Mouse (Mus musculus): ENCODE results near the gene Ifnk. TPM values are rescaled to one million over a fixed set of nuclear protein-coding genes. Genes with fewer than 3 reads are reported as not detected.

The Ifnk gene
- polyA plus RNA-seq, 1 experiment = not detected

GRCm38 (mm10) chr4:35169571-35170125 lies 17.8 kb downstream of the Ifnk start:
- no peak overlapping the region for H3K4me3 ChIP-seq (replicated peaks)
- no peak for TF ChIP-seq TAL1 (IDR thresholded peaks at IDR 0.05; ENCODE audit: low read length)
- TF ChIP-seq GATA1 (IDR thresholded peaks at IDR 0.05; ENCODE audit: low read length) = no peak
- H3K9me3 ChIP-seq (ENCODE audit: control insufficient read depth, low read length) = no peaks in the 10 kb centered on the region
- H3K27me3 ChIP-seq (ENCODE audit: control insufficient read depth) = no peaks in the 10 kb centered on the region
- no peaks in the 10 kb centered on the region for H3K36me3 ChIP-seq (ENCODE audit: control insufficient read depth)
- H3K4me1 ChIP-seq (ENCODE audit: control insufficient read depth) = no peaks in the 10 kb centered on the region

- Histone ChIP-seq H3K9me3 (ENCODE audit: control insufficient read depth, low read length) (no peaks in the 10 kb centered on the region), H3K4me3 (replicated peaks) (no peak overlapping the region), H3K27me3 (ENCODE audit: control insufficient read depth) (no peaks in the 10 kb centered on the region), H3K36me3 (ENCODE audit: control insufficient read depth) (no peaks in the 10 kb centered on the region), H3K4me1 (ENCODE audit: control insufficient read depth) (no peaks in the 10 kb centered on the region; the same call in 1 of the 2 replicates)
- TF ChIP-seq TAL1 (IDR thresholded peaks at IDR 0.05; ENCODE audit: low read length) = no peak
- no peak for TF ChIP-seq GATA1 (IDR thresholded peaks at IDR 0.05; ENCODE audit: low read length)
These were observed 20.6 kb downstream of the Ifnk start for GRCm38 (mm10) chr4:35172471-35172870.

- no peak overlapping the region for H3K4me3 ChIP-seq (replicated peaks)
- TF ChIP-seq TAL1 (IDR thresholded peaks at IDR 0.05; ENCODE audit: low read length) (no peak), GATA1 (IDR thresholded peaks at IDR 0.05; ENCODE audit: low read length) (no peak)
- no peaks in the 10 kb centered on the region; the same call in 1 of the 2 replicates for H3K4me1 ChIP-seq (ENCODE audit: control insufficient read depth)
- H3K9me3 ChIP-seq (ENCODE audit: control insufficient read depth, low read length) = no peaks in the 10 kb centered on the region
- H3K36me3 ChIP-seq (ENCODE audit: control insufficient read depth) = no peaks in the 10 kb centered on the region
- H3K27me3 ChIP-seq (ENCODE audit: control insufficient read depth) = no peaks in the 10 kb centered on the region
These were observed 21.7 kb downstream of the Ifnk start for GRCm38 (mm10) chr4:35173551-35173950.

DNA sequence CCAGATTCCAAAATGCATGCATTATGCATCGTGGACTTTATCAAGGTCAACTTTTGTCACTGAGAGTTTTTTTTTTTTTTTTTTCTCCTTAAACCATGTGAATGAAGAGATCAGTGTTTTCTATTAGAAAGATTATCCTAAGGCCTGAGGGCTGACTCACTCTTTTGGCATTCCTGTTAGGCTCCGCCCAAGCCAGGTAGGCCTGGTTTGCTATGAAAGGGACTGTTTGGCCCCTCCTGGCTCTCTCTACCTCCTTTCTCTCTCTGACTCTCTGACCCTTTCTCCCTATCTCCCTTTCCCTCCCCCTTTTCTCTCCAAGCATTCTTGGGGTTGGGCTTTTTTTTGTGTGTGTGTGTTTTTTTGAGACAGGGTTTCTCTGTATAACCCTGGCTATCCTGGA lies 23.7 kb downstream of the Ifnk start:
- Histone ChIP-seq H3K4me3 (replicated peaks) (no peak overlapping the region), H3K27me3 (ENCODE audit: control insufficient read depth) (no peaks in the 10 kb centered on the region), H3K36me3 (ENCODE audit: control insufficient read depth) (no peaks in the 10 kb centered on the region), H3K4me1 (ENCODE audit: control insufficient read depth) (no peaks in the 10 kb centered on the region; the same call in 1 of the 2 replicates), H3K9me3 (ENCODE audit: control insufficient read depth, low read length) (no peaks in the 10 kb centered on the region)
- no peak for TF ChIP-seq GATA1 (IDR thresholded peaks at IDR 0.05; ENCODE audit: low read length)
- TF ChIP-seq TAL1 (IDR thresholded peaks at IDR 0.05; ENCODE audit: low read length) = no peak

GRCm38 (mm10) chr4:35177926-35178645 lies 26.2 kb downstream of the Ifnk start:
- Histone ChIP-seq H3K4me3 (replicated peaks) (no peak overlapping the region), H3K27me3 (ENCODE audit: control insufficient read depth) (no peaks in the 10 kb centered on the region), H3K9me3 (ENCODE audit: control insufficient read depth, low read length) (no peaks in the 10 kb centered on the region), H3K36me3 (ENCODE audit: control insufficient read depth) (no peaks in the 10 kb centered on the region), H3K4me1 (ENCODE audit: control insufficient read depth) (no peaks in the 10 kb centered on the region; the same call in 1 of the 2 replicates)
- TF ChIP-seq TAL1 (IDR thresholded peaks at IDR 0.05; ENCODE audit: low read length) (no peak), GATA1 (IDR thresholded peaks at IDR 0.05; ENCODE audit: low read length) (no peak)

- H3K4me3 ChIP-seq (replicated peaks) = no peak overlapping the region
- peaks cover 10% of the 10 kb centered on the region for H3K4me1 ChIP-seq (ENCODE audit: control insufficient read depth)
- no peaks in the 10 kb centered on the region for H3K36me3 ChIP-seq (ENCODE audit: control insufficient read depth)
- H3K27me3 ChIP-seq (ENCODE audit: control insufficient read depth) = no peaks in the 10 kb centered on the region
- no peaks in the 10 kb centered on the region for H3K9me3 ChIP-seq (ENCODE audit: control insufficient read depth, low read length)
- TF ChIP-seq GATA1 (IDR thresholded peaks at IDR 0.05; ENCODE audit: low read length) (no peak), TAL1 (IDR thresholded peaks at IDR 0.05; ENCODE audit: low read length) (no peak)
These were observed 35.9 kb downstream of the Ifnk start for GRCm38 (mm10) chr4:35187617-35188326.

GRCm38 (mm10) chr4:35189794-35190193 lies 37.9 kb downstream of the Ifnk start:
- H3K4me1 ChIP-seq (ENCODE audit: control insufficient read depth) = peaks cover 10% of the 10 kb centered on the region
- H3K4me3 ChIP-seq (replicated peaks) = no peak overlapping the region
- no peak for TF ChIP-seq TAL1 (IDR thresholded peaks at IDR 0.05; ENCODE audit: low read length)
- TF ChIP-seq GATA1 (IDR thresholded peaks at IDR 0.05; ENCODE audit: low read length) = no peak
- no peaks in the 10 kb centered on the region for H3K9me3 ChIP-seq (ENCODE audit: control insufficient read depth, low read length)
- no peaks in the 10 kb centered on the region for H3K27me3 ChIP-seq (ENCODE audit: control insufficient read depth)
- peaks cover 2% of the 10 kb centered on the region; the same call in 1 of the 2 replicates for H3K36me3 ChIP-seq (ENCODE audit: control insufficient read depth)

- Histone ChIP-seq H3K9me3 (ENCODE audit: control insufficient read depth, low read length) (no peaks in the 10 kb centered on the region), H3K36me3 (ENCODE audit: control insufficient read depth) (peaks cover 6% of the 10 kb centered on the region), H3K27me3 (ENCODE audit: control insufficient read depth) (no peaks in the 10 kb centered on the region), H3K4me1 (ENCODE audit: control insufficient read depth) (peaks cover 8% of the 10 kb centered on the region), H3K4me3 (replicated peaks) (no peak overlapping the region)
- TF ChIP-seq TAL1 (IDR thresholded peaks at IDR 0.05; ENCODE audit: low read length) = no peak
- TF ChIP-seq GATA1 (IDR thresholded peaks at IDR 0.05; ENCODE audit: low read length) = no peak
These were observed 40.9 kb downstream of the Ifnk start for GRCm38 (mm10) chr4:35192725-35193124.

GRCm38 (mm10) chr4:35201700-35202099 lies 49.8 kb downstream of the Ifnk start:
- Histone ChIP-seq H3K27me3 (ENCODE audit: control insufficient read depth) (no peaks in the 10 kb centered on the region), H3K4me1 (ENCODE audit: control insufficient read depth) (no peaks in the 10 kb centered on the region), H3K9me3 (ENCODE audit: control insufficient read depth, low read length) (no peaks in the 10 kb centered on the region), H3K4me3 (replicated peaks) (no peak overlapping the region), H3K36me3 (ENCODE audit: control insufficient read depth) (peaks cover 18% of the 10 kb centered on the region)
- TF ChIP-seq GATA1 (IDR thresholded peaks at IDR 0.05; ENCODE audit: low read length) (no peak), TAL1 (IDR thresholded peaks at IDR 0.05; ENCODE audit: low read length) (no peak)

Other genes with a start within 250 kb of the Ifnk start
- 0.01 TPM in 1 of 2 replicates, not detected in the other for gene Mob3b, start 5.4 kb downstream of the Ifnk start, polyA plus RNA-seq (2012)
- gene C9orf72, start 74.1 kb downstream of the Ifnk start, polyA plus RNA-seq (2012) = not detected in 2 replicates